Mouse (Mus musculus): ENCODE results near the gene Homer3.
A peak's percentile ranks its signal among the peaks of the same experiment; 100 is the strongest.

Homer3 gene

GRCm38 (mm10) chr8:70282603-70283135, at the start of gene Homer3:
Gene Homer3, plus strand, starts transcription at chr8:70282827.
- peak; percentile 91 for DNase-seq (ENCODE audit: low spot score)

GRCm38 (mm10) chr8:70233606-70234005, 49.0 kb upstream of the Homer3 start:
- DNase-seq (ENCODE audit: low spot score) = no peak

DNA sequence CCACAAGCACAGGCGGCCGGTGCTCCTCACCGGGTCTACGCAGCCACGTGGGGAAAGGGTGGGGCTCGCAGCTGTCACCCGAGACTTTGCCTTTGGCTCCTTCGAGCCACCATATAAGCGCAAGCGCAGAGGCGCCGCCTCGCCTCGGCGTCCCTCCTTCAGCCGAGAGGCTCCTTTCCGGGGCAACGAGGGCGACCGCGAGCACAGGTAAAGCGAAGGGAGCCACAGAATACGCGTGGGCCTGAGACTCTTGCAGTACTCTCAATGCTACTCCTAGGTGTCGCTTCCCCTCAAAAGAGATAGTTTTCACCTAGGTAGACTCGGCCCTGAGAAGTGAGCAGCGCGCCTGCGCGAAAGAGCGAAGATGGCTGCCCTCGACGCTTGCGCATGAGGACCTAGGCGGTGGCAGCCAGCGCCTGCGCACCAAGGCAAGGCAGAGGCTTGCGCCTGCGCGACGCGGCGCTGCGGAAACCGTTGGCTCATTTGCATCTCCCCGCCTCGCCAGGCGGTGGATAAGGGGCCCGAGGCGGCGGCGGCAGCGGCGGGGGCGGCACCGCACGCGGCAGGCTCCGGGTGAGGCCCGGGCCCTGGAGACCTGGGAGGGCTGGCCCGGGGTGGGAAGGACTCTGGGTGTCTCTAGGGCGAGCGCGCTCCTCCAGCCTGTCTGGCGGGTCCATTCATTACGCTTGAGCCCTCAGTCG, 48.4 kb upstream of the Homer3 start, which contains the start of the genes Sugp2 and Armc6:
Sugp2 (plus strand) TSS at position 147 of the 701 bp plus-strand sequence.
Armc6 (minus strand) TSS at position 387 of the 701 bp plus-strand sequence.
- peak; percentile 97 for DNase-seq (ENCODE audit: low spot score)

DNA sequence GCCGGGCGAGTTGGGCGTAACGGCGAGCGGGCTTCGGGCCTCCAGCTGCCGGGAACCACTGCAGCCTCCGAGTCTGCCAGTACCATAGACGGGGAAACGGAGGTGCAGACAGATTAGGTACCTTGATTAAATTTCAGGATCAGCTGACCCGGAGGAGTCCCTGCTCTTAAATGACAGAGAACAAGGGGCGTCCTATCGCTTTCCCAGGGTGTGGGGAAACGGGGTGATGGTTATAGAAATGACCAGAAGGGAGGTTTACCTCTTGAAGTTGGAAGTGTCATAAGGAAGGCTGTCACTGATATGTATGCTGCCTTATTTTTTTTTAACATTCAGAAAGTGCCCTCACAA, 47.9 kb upstream of the Homer3 start:
- no peak for DNase-seq (ENCODE audit: low spot score)

DNA sequence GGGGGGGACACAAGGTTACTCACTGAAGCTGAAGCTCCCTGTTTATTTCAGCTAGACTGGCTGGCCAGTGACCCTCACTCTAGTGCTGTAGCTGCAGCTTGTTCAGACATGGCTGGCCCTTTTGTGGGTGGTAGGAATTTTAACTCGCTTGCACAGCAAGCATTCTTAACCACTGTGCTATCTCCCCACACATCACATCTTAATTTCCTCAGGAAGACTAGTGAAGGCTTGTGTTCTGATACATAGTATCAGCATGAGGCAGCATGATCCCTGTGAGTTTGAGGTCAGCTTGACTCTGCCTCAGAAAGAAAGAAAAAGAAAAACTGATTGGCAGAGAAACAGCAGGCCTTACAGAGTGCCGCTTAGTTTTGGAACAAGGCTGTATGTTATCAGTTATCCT, 44.8 kb upstream of the Homer3 start:
- no peak for DNase-seq (ENCODE audit: low spot score)

GRCm38 (mm10) chr8:70240642-70241041, 42.0 kb upstream of the Homer3 start:
- no peak for DNase-seq (ENCODE audit: low spot score)

- DNase-seq (ENCODE audit: low spot score) = no peak
These were observed 36.0 kb upstream of the Homer3 start for GRCm38 (mm10) chr8:70246622-70247021.

DNA sequence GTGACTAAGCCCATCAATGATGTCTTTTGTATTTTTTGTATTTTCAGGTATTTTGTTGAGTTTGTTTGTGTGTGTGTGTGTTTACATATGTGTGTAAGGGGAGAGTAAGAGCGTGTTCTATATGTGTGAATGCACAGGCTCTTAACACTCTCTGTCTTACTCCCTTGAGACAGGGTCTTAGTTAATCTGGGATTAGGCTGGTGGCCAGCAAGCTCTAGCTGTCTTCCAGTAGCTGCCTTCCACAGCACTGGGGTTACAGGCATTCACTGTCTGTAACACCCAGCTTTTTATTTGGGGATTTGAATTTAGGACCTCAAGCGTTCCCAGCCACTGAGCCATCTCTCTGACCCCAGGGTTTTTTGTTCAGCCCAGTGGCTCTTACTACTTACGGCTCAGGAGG, 34.8 kb upstream of the Homer3 start:
- DNase-seq (ENCODE audit: low spot score) = no peak

DNA sequence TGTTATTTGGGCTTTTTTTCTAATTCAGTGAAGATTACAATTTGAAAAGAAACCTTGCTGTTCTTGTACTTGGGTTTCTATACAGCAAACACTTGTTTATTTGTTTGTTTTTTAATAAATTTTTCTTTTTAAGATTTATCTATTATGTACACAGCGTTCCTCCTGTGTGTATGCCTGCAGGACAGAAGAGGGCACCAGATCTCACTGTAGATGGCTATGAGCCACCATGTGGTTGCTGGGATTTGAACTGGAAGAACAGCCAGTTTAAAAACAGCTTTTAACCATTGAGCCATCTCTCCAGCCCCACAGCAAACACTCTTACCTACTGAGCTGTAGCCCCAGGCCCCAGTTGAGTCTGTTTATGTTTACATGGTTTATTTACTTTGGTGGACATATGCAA, 28.0 kb upstream of the Homer3 start:
- DNase-seq (ENCODE audit: low spot score) = no peak

- DNase-seq (ENCODE audit: low spot score) = no peak
These were observed 25.2 kb upstream of the Homer3 start for GRCm38 (mm10) chr8:70257456-70257855.

DNA sequence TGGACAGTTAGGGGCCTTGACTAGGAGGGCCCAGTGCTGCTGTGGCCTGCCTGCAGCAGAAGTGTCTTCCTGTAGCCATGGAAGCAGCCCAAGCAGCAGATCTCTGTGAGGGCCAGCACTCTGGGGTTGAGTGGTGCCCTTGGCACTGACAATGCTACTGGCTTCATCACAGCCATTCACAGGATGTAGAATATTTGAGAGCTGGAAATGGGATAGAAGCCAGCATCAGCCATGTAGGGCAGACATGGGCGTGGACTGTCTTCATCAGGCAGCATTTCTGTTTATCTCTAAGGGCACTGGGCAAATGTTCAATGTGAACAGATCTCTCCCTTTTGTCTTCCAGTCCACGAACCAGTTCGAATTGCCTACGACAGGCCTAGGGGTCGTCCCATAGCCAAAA, 24.0 kb upstream of the Homer3 start:
- DNase-seq (ENCODE audit: low spot score) = no peak

DNA sequence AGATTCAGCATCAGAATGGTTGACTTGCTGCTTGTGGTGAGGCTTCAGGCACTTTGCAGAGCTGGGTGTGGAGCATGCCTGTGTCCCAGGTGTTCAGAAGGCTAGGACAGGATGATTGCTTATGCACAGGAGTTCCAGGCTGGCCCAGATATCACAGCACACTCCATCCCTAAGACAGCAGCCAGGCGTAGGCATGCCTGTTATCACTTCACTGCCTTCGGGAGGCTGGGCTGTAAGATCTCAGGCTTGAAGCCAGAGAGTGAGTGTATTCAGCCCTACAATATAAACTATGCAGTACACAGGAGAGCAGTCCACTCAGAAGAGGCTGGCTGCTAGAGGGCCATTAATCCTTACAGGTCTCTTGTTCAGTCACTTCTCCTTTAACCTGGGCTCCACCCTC, 23.6 kb upstream of the Homer3 start:
- no peak for DNase-seq (ENCODE audit: low spot score)

DNA sequence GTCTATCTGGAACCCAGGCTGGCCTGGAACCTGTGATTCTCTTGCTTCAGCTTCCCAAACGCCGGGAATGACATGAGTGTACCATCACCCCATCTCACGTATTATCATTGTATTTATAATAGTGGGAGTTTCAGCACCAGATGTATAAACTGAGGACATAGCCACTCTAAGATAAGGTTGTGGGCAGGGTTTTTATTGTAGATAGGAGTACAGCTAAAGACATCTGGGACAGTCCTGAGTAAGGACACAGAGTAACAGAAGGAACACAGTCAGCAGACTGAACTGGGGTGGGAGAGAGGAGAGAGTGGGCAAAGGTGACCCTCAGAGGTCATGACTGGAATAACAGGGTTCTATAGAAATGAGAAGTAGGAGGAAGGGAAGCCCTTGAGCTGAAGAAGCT, 15.0 kb upstream of the Homer3 start:
- no peak for DNase-seq (ENCODE audit: low spot score)

DNA sequence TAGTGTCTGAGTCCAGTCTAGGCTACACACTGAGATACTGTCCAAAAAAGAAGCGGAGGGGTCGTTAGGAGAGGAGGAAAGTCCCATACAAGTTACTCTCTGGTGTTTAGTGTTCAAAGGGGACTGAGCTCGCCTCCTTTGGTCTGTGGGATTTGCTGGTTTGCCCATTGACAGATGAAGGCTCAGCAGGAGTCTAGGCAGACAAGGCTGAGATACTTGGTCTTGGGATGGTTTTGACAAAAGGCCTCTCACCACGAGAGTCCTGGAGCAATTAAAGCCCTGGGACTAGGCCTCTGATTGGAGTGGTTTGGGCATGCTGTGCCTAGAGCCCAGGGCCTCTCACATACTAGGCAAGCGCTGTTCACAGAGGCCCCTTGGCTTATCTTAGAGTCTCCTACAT, 14.3 kb upstream of the Homer3 start:
- DNase-seq (ENCODE audit: low spot score) = no peak

DNA sequence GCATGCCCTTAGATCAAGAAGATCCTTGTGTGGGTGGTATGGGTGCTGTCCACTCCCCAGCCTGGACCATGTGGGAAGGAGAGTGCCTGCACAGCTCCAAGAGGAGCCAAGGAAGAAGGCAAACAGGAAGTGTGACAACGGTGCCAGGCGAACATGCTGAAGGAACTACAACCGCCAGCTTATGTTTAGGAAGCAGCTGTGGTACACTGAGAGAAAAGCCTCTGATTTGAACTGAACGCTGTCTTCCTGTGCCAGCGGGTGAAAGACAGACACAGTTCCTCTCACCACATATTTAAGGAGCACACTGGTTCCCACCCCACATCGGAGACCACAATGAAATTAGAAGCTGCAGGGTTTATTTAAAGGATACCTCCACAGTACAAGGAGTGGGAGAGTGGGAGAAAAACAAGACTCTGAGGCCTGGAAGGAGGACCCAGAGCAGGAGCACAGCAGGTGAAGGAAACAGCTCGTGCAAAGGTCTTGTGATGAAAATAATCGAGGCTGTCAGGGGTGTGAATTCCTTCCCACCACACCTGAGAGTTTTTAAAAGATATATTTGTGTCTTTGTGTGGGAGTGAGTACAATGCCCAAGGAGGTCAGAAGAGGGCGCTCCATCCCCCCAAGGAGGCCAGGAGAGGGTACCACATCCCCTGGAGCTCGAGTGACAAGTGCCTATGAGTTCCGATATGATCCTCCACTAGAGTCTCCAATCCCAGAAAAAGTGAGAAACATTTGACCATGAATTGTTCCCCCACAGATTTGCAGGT, 13.6 kb upstream of the Homer3 start:
- no peak for DNase-seq (ENCODE audit: low spot score)

DNA sequence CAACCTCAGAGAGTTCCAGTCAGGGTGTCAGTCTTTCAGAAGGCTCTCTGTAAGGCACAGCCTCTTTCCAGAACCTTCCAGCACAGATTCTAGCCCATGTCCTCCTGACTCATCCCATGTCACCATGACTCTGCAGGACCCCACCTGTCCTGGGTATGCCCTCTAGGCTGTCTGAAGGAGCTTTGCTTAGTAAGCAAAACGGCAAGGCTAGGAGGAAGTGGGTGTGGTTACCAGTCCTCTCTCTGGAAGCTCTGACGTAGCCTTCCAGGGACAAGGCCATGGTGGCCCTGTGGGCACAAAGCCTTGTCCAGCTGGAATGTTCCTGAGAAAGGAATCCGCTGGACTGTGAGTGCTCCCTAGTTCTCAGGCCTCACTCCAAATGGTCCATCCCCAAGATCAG, 9.7 kb upstream of the Homer3 start:
- DNase-seq (ENCODE audit: low spot score) = no peak

- DNase-seq (ENCODE audit: low spot score) = no peak
These were observed 8.3 kb upstream of the Homer3 start for GRCm38 (mm10) chr8:70274350-70274749.

DNA sequence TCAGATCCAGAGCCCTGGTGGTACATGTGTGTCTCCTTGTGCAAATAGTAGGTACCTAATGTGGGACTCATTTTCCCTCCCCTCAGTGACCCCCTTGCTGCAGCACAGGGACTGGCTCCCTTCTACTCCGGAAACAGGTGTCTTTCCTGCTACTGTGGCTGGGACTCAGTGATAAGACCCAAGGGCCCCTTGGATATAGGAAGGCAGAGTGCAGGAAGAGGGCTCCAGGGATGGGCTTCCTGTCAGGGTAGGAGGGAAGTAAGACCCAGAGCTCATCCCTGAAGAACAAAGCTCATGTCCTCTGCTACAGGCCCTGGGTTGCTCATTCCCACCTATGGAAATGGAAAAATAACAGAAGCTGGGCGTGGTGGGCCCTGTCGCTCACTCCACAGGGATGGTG, 6.2 kb upstream of the Homer3 start:
- no peak for DNase-seq (ENCODE audit: low spot score)

DNA sequence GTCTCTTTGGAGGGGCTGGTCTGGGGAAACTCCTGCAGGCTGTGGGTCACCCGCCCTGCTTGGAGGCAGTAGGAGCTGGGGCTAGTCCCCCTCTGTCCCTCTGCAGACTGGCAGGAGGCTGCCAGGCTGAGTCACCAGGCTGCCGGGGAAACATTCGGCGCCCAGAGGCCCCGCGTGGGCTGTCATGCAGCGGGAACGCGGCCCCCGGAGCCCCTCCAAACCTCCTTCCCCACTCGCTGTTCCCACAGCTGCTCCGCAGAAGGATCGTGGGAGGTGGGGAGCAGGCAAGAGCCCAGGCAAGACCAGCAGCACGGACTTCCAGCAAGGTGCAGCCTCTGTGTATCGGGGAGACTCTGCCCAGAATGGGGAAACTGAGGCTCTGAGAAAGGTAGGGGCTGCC, 4.5 kb upstream of the Homer3 start:
- DNase-seq (ENCODE audit: low spot score) = no peak

DNA sequence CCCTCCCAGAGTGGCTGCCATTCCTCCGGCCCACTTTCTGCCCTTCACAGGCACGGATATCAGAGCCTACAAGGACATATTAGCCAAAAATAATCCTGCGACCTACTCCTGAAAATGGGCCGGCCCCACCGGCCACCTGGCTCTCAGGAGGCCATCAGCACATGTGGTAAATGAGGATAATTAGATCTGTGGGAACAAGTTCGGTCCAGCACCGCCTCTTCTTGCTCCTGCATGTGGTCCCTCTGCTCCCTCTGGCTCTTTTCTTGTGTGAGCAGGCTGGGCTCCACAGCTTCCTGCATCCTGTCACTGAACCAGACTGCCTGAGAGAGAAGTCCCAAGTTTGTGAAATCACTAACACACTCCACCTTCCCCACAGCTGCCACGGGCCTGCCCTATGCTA, 3.4 kb upstream of the Homer3 start:
- DNase-seq (ENCODE audit: low spot score) = no peak

GRCm38 (mm10) chr8:70281001-70281400, 1.6 kb upstream of the Homer3 start:
- no peak for DNase-seq (ENCODE audit: low spot score)

DNA sequence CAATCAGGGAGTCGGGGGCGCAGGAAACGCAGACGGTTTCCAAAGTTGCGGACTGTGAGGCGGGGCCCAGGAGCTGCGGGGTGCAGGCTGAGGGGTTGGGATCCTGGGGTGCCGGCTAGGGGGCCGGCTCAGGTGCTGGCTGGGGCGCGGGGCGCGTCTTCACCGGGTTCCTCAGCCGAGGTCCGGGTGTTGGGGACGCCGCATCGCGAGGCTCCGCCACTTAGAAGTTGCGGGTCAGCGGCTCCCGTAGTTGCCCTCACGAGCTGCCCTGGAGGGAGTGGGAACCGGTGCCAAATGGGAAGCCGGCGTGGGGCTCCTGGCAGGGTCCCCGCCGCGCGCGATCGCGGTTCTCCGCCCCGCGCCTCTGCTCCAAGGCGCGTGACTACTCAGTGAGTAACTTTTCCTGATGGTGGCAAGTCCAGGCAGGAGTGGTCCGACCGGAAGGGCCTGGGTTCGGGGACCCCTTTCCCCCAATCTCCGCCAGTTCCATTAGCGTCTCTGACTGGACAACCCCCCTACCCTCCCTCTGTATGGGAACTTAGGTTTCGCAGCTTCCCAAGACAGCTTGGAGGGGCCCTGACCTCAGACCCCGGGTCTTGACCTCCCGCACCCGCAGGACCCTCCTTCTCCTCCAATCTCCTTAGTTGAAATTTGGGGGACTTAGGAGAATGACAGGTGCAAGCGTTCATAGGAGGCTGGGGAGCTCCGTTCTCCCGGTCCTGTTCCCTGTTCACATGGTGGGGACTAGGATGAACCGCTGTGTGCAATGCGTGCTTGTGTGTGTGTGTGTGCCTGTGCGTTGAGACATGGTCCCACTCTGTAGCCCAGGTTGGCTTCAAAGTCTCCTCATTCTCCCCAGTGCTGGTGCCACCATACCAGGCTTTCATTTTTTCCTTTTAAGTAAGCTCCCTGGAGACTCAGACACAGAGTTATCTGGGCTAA, 780 bp downstream of the Homer3 start:
- no peak for DNase-seq (ENCODE audit: low spot score)
